Mouse (Mus musculus): ENCODE results near the gene Skap2.

DNA sequence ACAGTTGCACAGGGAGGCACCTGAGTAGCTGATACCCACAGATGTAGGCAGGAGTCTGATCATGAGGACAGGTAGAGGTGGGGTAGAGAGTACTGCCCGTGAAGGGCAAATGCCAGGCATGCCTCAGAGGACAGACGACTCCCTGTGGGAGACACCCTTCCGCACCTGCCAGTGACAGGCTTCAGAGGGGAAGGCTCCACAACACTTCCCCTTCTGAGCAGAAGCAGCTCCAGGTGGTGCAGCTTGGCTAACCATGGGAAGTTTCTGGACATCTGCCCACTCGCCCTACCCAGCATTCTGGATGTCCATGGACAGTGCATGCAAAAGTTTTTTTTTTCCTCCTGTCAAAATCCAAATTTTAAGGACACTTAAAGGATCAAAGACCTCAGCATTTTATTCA, 190.3 kb downstream of the Skap2 start:
- TF ChIP-seq POLR2AphosphoS2 (IDR thresholded peaks at IDR 0.05; ENCODE audit: insufficient read length, low read depth) (no peak), TCF12 (IDR thresholded peaks at IDR 0.05; ENCODE audit: insufficient read depth, poor library complexity, severe bottlenecking) (no peak)

Measured in myocyte (in vitro differentiated cells).